Mouse (Mus musculus) B cell, adult 67 days (primary cell): Measurements from ENCODE around the gene Olfr291. TPM values are rescaled to one million over a fixed set of nuclear protein-coding genes. Genes with fewer than 3 reads are reported as not detected.

Experiments
- total RNA-seq, 2 experiments: library from RNA; stranded (reverse); gene quantifications; 4 replicates each; pipeline ENCODE4 v1.2.4; 2023

The Olfr291 gene
- total RNA-seq: not detected

GRCm38 (mm10) chr7:84853253-84853652 lies at the start of gene Olfr291:
Olfr291 (plus strand) TSS chr7:84853553.

Other genes starting within 250 kb of the Olfr291 start
- 1 to 10 TPM; 3.0 to 3.3 TPM for gene Fah, start 246.8 kb upstream of the Olfr291 start, total RNA-seq
- gene Zfand6, start 163.6 kb upstream of the Olfr291 start, total RNA-seq: 100 to 1,000 TPM; 111 to 127 TPM
- not detected for gene Vmn2r65, start 110.6 kb downstream of the Olfr291 start, total RNA-seq
- gene Vmn2r66, start 158.7 kb downstream of the Olfr291 start, total RNA-seq: not detected